Mouse (Mus musculus) MEL (cell line): ENCODE data around the gene Pira2. TPM values are rescaled to one million over a fixed set of nuclear protein-coding genes. Genes with fewer than 3 reads are reported as not detected.
"Not testable (repeated sequence)": the region's sequence is repeated elsewhere in the genome, so short reads cannot be mapped to it uniquely, and the experiment has no call there.

Experiments
- DNase-seq: peaks from one replicate; pipeline ENCODE4 v3.0.0; 2011; ENCODE audit warnings: low read depth, low spot score
- H3K27ac ChIP-seq: 2 replicates; pipeline ENCODE4 v1.5.1; 2012; ENCODE audit warnings: low read depth, mild to moderate bottlenecking, control low read depth, low read length, moderate library complexity; ENCODE audit not compliant: control insufficient read depth
- H3K27me3 ChIP-seq, 2 experiments: fragments of 150-350 bp in 1 of 2; sonication (generic) in 1 of 2; 2 replicates each; pipeline ENCODE4 v1.6.1; 2012; ENCODE audit warnings: low read length in 2 of 2, mild to moderate bottlenecking in 2 of 2, improper control_type of control experiment in 1 of 2, moderate library complexity in 1 of 2; ENCODE audit not compliant: insufficient read depth in 2 of 2, control insufficient read depth in 1 of 2
- H3K36me3 ChIP-seq, 2 experiments: 2 replicates each; pipeline ENCODE4 v1.6.1; 2012 to 2014; ENCODE audit warnings: low read length in 2 of 2, improper control_type of control experiment in 1 of 2, inconsistent platforms in 1 of 2, mild to moderate bottlenecking in 1 of 2; ENCODE audit not compliant: insufficient read depth in 2 of 2, control insufficient read depth in 1 of 2
- H3K4me1 ChIP-seq, 2 experiments: fragments of 150-350 bp in 1 of 2; sonication (generic) in 1 of 2; 2 replicates each; pipeline ENCODE4 v1.6.1; 2012; ENCODE audit warnings: low read length in 2 of 2, improper control_type of control experiment in 1 of 2, mild to moderate bottlenecking in 1 of 2; ENCODE audit not compliant: insufficient read depth in 2 of 2, control insufficient read depth in 1 of 2
- H3K4me3 ChIP-seq, 2 experiments: fragments of 150-350 bp in 1 of 2; sonication (generic) in 1 of 2; 2 replicates each; pipeline ENCODE4 v1.5.1; 2012; ENCODE audit warnings: low read depth in 2 of 2, low read length in 2 of 2, mild to moderate bottlenecking in 2 of 2, moderate library complexity in 2 of 2, control low read depth in 1 of 2, improper control_type of control experiment in 1 of 2; ENCODE audit not compliant: control insufficient read depth in 1 of 2, insufficient read depth in 1 of 2
- H3K79me2 ChIP-seq: 2 replicates; pipeline ENCODE4 v1.6.1; 2012; ENCODE audit warnings: mild to moderate bottlenecking, low read length, moderate library complexity; ENCODE audit not compliant: control insufficient read depth, poor library complexity, insufficient read depth
- H3K9ac ChIP-seq: 2 replicates; pipeline ENCODE4 v1.6.1; 2012; ENCODE audit warnings: low read depth, mild to moderate bottlenecking, control low read depth, low read length, moderate library complexity; ENCODE audit not compliant: control insufficient read depth, poor library complexity, severe bottlenecking
- H3K9me3 ChIP-seq: fragments of 150-350 bp; sonication (generic); replicated peaks from 2 replicates; pipeline ENCODE4 v1.6.1; 2012; ENCODE audit warnings: mild to moderate bottlenecking, low read length, improper control_type of control experiment, moderate library complexity; ENCODE audit not compliant: insufficient read depth
- polyA plus RNA-seq, 2 experiments: library from polyadenylated mRNA; stranded (reverse) in 1 of 2; unstranded in 1 of 2; fragments of >175 nt in 1 of 2; fragments of >200 nt in 1 of 2; gene quantifications; 2 replicates each; pipeline versions ENCODE4 v1.2.1 to v1.2.4; 2012; ENCODE audit warnings: low replicate concordance in 2 of 2, low read depth in 1 of 2; ENCODE audit not compliant: insufficient read length in 2 of 2, insufficient read depth in 1 of 2, missing spikeins in 1 of 2
- total RNA-seq: library from RNA; depleted of rRNA; stranded (reverse); fragments of 300-350 nt; gene quantifications from 2 replicates; pipeline ENCODE4 v1.2.3, GENCODE M21; 2012; rRNA removed

Gene Pira2
- total RNA-seq, result not detected in 2 replicates
- under 1 TPM in 1 of 2 experiments, not detected in 1; 0.07 TPM for polyA plus RNA-seq

DNA sequence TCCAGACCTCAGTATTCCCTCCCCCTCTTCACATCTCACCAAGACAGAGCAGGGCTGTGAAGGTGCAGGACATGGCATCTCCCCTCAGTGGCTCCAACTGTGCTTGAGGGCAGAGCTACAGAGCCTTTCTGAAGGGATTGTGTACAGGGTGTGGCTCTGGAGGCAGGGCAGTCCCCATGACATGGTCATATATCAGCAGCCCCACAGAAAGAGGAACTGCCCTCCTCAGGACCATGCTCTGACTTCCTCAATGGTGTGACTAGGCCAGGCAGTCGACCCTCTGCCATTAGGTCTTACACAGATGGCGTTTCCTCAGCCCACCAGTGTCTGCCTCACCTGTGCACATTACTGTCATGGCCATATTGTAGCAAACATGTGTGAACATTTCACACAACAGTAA, at the start of gene Pira2:
Gene Pira2, minus strand, starts transcription at position 101 of the 400 bp plus-strand sequence.
- not testable (repeated sequence) for DNase-seq, H3K9me3 ChIP-seq, H3K79me2 ChIP-seq, H3K27me3 ChIP-seq, H3K36me3 ChIP-seq, H3K27ac ChIP-seq, H3K4me3 ChIP-seq, H3K4me1 ChIP-seq, H3K9ac ChIP-seq

DNA sequence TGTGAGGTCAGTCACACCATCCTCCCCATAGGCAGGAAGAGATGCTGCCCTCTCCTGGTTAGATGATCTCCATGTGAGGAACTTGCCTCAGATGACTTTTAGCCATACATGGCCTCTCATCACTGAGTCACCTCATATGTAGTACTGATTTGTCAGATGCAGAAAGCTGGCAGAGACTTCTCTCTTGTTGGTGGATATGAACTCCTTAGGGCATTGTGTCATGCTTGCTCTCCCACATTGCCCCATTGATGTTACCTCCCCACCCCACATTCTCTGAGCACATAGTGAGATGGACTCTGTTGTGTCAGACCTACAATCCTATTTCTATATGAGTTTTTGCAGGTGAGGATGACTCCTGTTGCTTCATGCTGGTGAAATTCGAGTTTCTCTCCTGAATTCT, 30.2 kb upstream of the Pira2 start:
- H3K4me3 ChIP-seq, H3K9ac ChIP-seq, H3K27me3 ChIP-seq, H3K79me2 ChIP-seq, H3K9me3 ChIP-seq, H3K36me3 ChIP-seq, DNase-seq, H3K27ac ChIP-seq, H3K4me1 ChIP-seq: not testable (repeated sequence)

DNA sequence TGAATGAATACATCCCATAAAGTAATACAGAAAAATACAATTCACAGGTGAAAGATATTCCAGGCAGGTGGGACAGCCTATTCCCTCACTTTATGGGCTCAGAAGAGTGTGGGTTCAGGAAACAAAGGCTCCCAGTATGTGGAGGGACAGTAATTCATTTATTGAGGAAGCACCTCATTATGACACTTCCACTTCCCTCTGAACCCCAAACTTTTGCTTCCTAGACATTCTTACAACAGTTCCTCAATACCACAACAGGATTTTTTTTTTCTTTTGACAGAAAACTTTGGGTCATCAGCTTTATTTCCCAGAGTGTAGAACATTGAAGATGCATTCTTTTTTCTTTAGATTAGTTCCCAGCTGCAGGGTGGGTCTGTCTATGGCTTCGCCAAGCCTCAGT, 7.0 kb downstream of the Pira2 start:
- not testable (repeated sequence) for H3K36me3 ChIP-seq, H3K27me3 ChIP-seq, H3K9ac ChIP-seq, H3K27ac ChIP-seq, H3K4me3 ChIP-seq, H3K9me3 ChIP-seq, H3K79me2 ChIP-seq, DNase-seq, H3K4me1 ChIP-seq

DNA sequence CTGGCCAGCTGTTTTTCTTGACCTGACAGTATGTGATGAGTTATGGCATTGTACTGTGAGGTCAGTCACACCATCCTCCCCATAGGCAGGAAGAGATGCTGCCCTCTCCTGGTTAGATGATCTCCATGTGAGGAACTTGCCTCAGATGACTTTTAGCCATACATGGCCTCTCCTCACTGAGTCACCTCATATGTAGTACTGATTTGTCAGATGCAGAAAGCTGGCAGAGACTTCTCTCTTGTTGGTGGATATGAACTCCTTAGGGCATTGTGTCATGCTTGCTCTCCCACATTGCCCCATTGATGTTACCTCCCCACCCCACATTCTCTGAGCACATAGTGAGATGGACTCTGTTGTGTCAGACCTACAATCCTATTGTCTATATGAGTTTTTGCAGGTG, 14.2 kb downstream of the Pira2 start:
- not testable (repeated sequence) for H3K4me3 ChIP-seq, H3K27me3 ChIP-seq, H3K36me3 ChIP-seq, H3K79me2 ChIP-seq, H3K27ac ChIP-seq, H3K4me1 ChIP-seq, H3K9me3 ChIP-seq, DNase-seq, H3K9ac ChIP-seq

DNA sequence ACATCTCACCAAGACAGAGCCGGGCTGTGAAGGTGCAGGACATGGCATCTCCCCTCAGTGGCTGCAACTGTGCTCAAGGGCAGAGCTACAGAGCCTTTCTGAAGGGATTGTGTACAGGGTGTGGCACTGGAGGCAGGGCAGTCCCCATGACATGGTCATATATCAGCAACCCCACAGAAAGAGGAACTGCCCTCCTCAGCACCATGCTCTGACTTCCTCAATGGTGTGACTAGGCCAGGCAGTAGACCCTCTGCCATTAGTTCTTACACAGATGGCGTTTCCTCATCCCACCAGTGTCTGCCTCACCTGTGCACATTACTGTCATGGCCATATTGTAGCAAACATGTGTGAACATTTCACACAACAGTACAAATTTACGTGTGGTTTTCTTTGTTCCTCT, 19.3 kb downstream of the Pira2 start, which contains the start of gene Gm15448:
Gene Gm15448, minus strand, starts transcription at position 89 of the 400 bp plus-strand sequence.
- not testable (repeated sequence) for DNase-seq, H3K27ac ChIP-seq, H3K4me1 ChIP-seq, H3K9ac ChIP-seq, H3K4me3 ChIP-seq, H3K36me3 ChIP-seq, H3K27me3 ChIP-seq, H3K79me2 ChIP-seq, H3K9me3 ChIP-seq

DNA sequence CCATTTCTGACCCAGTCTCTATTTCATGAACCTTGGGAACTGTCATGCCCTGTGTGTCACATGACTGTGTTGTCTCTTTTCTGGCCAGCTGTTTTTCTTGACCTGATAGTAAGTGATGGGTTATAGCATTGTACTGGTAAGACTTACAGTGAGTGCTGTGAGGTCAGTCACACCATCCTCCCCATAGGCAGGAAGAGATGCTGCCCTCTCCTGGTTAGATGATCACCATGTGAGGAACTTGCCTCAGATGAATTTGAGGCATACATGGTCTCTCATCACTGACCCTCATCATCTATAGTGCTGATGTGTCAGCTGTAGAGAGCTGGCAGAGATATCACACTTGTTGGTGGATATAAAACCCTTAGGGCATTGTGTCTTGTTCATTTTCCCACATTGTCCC, 32.9 kb downstream of the Pira2 start:
- not testable (repeated sequence) for H3K36me3 ChIP-seq, H3K4me1 ChIP-seq, H3K9ac ChIP-seq, DNase-seq, H3K9me3 ChIP-seq, H3K79me2 ChIP-seq, H3K27me3 ChIP-seq, H3K27ac ChIP-seq, H3K4me3 ChIP-seq

DNA sequence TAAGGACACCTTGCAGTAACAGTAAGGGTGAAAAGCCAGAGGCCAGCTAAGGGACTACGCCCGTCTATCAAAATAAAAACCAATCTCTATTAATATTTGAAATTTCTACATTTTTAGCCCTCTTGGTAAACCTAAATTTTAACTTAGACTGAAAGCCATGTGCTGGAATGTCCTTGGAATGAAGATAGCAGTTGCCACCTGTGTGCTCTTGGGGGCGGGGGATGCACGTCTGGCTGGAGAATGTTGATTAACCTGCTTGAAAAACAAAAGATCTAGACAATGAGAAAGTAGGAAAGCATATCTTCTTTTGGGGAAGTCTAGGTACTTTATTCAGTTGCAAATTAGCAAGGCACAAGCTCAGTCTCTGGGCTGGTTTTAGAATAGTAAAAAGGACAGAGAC, 41.9 kb downstream of the Pira2 start:
- H3K79me2 ChIP-seq, H3K4me1 ChIP-seq, H3K27me3 ChIP-seq, H3K9me3 ChIP-seq, H3K36me3 ChIP-seq, H3K4me3 ChIP-seq, DNase-seq, H3K27ac ChIP-seq, H3K9ac ChIP-seq: not testable (repeated sequence)
